Mouse (Mus musculus) spleen, adult 12 weeks (tissue): ENCODE results near the gene Eno1.
"Not testable (repeated sequence)": the region's sequence is repeated elsewhere in the genome, so short reads cannot be mapped to it uniquely, and the experiment has no call there.

Experiments used
- DNase-seq: peaks from one replicate; pipeline ENCODE4 v3.0.0; 2022; ENCODE audit warnings: low spot score

Eno1 gene

DNA sequence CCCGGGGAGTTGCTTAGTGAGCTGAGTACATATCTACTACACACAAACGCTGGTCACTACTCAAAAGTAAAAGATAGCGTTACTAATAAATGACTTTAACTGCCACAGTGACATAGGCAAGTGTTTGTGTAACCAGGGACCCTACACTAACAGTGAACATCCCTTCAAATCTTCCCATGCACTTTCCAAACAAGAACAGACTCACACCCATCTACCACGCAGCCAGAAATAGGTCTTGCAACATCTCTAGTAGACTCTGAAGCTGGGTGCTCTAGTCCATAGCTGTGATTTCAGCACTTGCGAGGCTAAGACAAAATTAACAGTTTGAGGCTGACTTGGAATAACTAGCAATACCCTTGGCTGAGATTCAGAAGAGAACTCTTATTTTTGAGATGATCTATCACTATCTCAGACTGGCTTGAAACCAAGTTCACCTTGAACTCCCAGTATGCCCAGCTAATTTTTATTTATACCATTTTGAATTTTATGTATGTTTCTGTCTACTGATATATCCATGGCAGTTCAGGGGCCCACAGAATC lies 13.3 kb downstream of the Eno1 start:
- DNase-seq, result no peak

GRCm38 (mm10) chr4:150250549-150251422 lies 14.3 kb downstream of the Eno1 start:
- no peak for DNase-seq

GRCm38 (mm10) chr4:150254416-150254815 lies 17.9 kb downstream of the Eno1 start:
- no peak for DNase-seq

DNA sequence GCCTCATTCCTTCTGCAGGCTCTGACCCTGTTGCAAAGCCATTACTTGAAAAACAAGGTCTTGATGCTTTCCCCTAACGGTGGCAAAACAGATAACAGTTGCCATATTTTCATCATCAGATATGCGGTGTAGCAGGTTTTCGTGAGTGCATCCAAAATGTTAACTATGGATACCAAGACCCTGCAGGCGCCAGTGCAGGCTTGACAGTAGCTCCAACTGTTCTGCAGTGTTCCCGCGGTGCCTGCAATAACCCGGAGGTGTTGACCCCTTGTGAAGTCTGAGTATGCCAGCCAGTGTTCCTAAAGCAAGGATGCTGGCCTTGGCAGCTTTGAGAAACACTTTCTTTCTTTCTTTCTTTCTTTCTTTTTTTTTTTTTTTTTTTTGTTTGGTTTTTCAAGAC lies 18.7 kb downstream of the Eno1 start:
- no peak for DNase-seq

DNA sequence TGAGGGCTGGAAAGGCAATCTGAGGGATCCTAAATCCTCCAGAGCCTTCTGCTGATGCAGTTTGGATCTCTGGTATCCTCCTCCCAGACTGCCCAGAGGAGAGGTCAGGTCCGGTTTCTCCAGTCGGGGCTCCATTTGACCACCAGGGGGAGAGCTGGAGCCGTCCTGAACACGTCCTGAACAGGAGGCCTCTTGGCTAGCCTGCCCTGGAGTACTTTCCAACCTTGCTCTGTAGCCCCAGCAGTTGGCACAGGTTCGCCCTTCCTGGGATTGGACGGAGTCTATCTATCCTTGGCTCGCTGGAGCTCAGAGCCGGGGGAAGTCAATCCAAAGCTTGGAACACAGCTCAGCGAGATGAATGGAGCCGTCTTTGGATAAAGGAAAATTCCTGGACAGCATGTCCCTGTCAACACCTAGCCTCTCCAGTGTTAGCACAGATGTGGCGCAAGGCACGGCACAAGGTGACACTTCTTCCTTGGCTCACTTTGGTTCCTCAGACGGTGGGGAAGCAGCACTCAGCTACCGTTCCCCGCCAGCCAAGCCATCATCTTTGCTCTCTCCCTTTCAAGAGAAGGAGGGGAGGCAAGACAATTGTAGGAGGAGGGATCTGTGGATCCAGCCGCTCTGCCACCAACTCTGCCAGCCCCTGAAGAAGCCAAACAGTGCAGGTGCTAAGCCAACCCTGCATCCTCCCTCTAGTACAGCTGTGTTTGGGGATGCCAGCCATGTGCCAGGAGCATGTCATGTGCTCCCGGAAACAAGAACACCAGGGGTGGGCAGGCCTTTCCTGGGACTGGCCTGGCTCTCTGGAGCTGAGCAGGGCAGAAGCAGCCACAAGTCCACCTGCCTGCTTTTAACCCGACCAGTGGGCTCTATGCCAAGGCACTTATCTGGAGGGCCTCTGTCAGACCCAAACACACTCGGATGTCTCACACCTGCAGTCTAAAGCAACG lies 21.0 kb downstream of the Eno1 start:
- DNase-seq, result peak; percentile 56

DNA sequence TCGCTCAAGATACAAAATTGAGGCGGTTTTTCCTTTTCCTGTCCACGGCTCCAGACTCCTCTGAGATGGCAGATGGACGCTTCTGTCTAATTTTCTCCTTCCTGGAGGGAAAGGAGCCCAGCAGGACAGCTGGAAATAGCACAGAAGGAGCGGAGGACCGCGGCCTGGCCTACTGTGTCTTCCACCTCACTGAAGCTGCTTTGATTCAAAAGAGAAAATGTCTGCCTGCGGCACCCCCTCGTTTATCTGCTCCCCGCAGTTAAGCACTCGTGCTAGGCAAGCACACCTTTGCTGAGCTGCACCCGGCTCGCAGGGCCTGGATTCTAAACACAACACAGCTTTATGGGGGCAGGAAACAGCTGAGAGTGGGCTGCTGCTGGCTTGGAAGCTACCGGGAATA lies 21.9 kb downstream of the Eno1 start:
- DNase-seq, result no peak

- DNase-seq, result no peak
These were observed 23.1 kb downstream of the Eno1 start for GRCm38 (mm10) chr4:150259577-150259976.

- DNase-seq, result no peak
These were observed 23.6 kb downstream of the Eno1 start for GRCm38 (mm10) chr4:150260111-150260510.

GRCm38 (mm10) chr4:150260745-150261144 lies 24.2 kb downstream of the Eno1 start:
- DNase-seq, result no peak

DNA sequence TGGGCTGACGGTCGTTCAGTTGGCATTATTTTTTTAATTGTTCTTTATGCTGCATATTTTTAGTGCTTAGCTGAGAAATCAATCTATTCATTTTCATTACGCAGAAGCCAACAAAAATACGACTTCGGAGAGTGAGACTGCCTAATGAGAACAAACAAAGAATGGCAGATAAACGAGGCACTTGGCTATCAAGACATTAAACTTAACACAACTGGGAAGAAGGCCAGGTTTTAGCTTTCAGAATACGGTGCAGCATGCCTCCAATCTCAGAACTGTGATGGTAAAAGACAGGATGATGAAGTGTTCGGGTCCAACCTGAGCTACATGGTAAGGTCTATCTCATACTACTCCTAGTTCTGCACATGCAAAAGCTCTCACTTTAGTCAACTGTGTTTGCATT lies 25.8 kb downstream of the Eno1 start:
- DNase-seq, result no peak

DNA sequence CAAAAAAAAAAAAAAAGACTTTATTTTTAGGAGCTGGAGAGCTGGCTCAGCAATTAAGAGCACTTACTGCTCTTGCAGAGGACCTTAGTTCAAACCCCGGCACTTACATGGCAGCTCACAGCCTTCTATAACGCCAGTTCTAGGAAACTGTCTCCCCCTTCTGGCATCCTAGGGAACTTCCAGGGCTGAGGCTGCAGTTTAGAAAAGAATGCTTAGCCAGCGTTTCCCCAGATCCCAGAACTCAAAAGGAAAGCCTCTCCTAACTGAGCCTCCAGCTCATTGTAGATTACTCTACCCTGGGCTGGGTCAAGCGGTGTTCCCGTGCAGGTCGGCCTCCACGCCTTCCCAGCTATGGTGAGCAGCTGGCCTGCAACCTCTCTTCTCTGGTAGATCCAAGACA lies 28.4 kb downstream of the Eno1 start:
- DNase-seq, result no peak

DNA sequence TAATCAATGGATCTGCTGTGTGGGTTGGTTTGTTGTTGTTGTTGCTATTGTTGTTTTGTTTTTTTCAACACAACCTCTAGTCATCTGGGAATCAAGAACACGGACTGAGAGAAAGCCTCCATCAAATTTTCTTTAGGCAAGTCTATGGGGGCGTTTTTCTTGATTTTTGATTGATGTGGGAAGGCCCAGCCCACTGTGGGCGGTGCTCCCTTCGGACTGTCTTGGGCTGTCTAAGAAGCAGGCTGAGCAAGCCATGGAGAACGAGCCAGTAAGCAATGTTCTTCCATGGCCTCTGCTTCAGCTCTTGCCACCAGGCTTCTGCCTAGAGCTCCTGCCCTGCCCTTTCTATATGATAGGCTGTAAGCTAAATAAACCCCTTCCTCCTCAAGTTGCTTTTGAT lies 28.9 kb downstream of the Eno1 start:
- no peak for DNase-seq

DNA sequence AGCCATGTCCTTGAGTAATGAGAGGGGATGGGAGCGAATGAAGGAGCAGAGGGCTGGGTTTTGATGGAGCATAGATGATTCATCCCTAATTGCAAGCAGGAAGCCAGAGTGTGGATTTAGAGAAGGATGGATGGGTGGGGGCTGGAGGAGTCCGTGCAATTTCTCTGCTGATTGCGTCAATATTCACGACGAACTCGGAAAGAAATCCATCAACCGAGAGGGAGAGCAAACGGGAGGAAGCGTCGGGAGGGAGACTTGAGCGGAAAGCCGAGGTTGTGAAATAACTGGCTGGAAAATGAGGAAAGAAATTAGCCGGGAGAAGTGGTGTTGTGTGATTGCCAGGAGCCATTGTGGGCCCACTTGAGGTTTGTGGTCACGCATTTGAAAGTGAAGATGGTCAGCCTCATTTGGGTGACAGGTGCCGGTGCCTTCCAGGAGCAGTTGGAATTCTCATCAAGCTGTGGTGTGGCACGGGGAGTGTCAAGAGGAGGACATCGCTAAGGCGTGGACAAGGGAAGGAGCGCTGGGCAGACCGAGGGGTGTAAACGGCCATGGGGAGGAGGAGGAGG lies 30.2 kb downstream of the Eno1 start:
- DNase-seq, result no peak

- no peak for DNase-seq
These were observed 32.4 kb downstream of the Eno1 start for GRCm38 (mm10) chr4:150268674-150269653.

- DNase-seq, result no peak
These were observed 33.2 kb downstream of the Eno1 start for GRCm38 (mm10) chr4:150269679-150270078.

DNA sequence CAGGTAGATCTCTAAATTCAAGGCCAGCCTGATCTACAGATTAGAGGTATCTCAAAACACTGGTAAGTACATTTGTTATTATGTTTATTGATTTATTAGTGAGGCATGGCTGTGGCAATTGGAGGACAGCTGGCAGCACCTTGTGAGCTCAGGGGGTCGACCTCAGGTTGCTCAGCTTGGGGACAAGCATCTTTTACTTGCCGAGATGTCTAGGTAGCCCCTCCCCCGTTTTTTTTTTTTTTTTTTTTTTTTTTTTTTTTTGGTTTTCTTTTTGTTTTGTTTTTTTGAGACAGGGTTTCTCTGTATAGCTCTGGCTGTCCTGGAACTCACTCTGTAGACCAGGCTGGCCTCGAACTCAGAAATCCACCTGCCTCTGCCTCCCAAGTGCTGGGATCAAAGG lies 34.2 kb downstream of the Eno1 start:
- DNase-seq, result not testable (repeated sequence)

- DNase-seq, result no peak
These were observed 36.2 kb downstream of the Eno1 start for GRCm38 (mm10) chr4:150272725-150273124.

DNA sequence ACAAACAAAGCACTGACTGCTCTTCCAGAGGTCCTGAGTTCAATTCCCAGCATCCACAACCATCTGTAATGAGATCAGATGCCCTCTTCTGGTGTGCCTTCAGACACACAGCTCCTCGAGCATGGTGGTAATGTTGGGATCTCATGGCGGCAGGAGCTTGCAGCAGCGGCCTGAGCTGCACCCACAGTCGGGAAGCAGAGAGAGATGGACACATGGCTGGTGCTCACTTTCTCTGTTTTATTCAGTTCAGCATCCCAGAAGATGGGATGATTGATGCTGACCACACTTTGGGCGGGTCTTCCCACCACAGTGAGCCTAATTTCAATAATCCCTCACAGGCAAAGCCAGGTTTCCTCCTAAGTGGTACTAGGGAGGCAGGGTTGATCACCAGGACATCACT lies 39.0 kb downstream of the Eno1 start:
- no peak for DNase-seq

- not testable (repeated sequence) for DNase-seq
These were observed 42.8 kb downstream of the Eno1 start for GRCm38 (mm10) chr4:150279336-150279735.

DNA sequence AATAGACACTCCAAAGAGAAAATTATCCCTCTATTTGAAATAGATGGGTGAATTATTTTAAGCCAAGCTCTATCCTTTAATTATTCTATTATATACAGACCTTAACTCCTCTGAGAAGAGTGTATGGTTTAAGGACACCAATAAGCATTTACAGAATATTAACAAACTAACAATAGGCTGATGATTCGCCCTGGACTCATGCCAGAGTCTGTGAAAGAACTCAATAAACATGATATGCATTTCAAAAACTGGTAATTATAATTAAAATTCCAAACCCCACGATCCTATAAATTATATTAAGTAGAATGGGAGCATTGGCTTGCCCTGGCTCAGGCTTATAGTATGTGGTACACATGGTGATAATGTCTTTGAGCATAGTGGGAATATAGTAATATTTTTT lies 43.5 kb downstream of the Eno1 start:
- no peak for DNase-seq

- DNase-seq, result no peak
These were observed 43.9 kb downstream of the Eno1 start for GRCm38 (mm10) chr4:150280459-150280858.
